Mouse (Mus musculus) heart, adult 2 months (tissue): ENCODE results near the gene Dmxl2.

Experiments
- CTCF ChIP-seq: fragments of 200-600 bp; IDR thresholded peaks from 2 replicates; pipeline ENCODE4 v1.8.1; 2022; ENCODE audit warnings: antibody characterized with exemption, mild to moderate bottlenecking, moderate library complexity
- POLR2A ChIP-seq: fragments of 200-500 bp; IDR thresholded peaks from 2 replicates; pipeline ENCODE4 v1.6.1; 2011; ENCODE audit warnings: mild to moderate bottlenecking, low read depth, low read length, control low read depth; ENCODE audit not compliant: insufficient read depth

GRCm38 (mm10) chr9:54501453-54502110 lies at the start of gene Dmxl2:
- TF ChIP-seq CTCF (no peak), POLR2A (0 out of 2 replicates have a peak, but pooled peaks have one; percentile 36)
